Mouse (Mus musculus) C2C12 (cell line): ENCODE measurements around the gene Rab5if. TPM values are rescaled to one million over a fixed set of nuclear protein-coding genes. Genes with fewer than 3 reads are reported as not detected.
A peak's percentile ranks its signal among the peaks of the same experiment; 100 is the strongest.
"Not testable (repeated sequence)": the region's sequence is repeated elsewhere in the genome, so short reads cannot be mapped to it uniquely, and the experiment has no call there.

Experiments
- H3K27me3 ChIP-seq: one replicate; pipeline ENCODE4 v1.6.1; 2011; ENCODE audit not compliant: control insufficient read depth, insufficient read depth, insufficient read length
- H3K36me3 ChIP-seq: one replicate; pipeline ENCODE4 v1.6.1; 2011; ENCODE audit not compliant: control insufficient read depth, insufficient read depth
- H3K4me3 ChIP-seq: one replicate; pipeline ENCODE4 v1.5.1; 2011; ENCODE audit warnings: mild to moderate bottlenecking, control low read depth; ENCODE audit not compliant: poor library complexity, insufficient read depth, severe bottlenecking
- H3K79me2 ChIP-seq: one replicate; pipeline ENCODE4 v1.6.1; 2011; ENCODE audit not compliant: control insufficient read depth, insufficient read depth
- H3K79me3 ChIP-seq: one replicate; pipeline ENCODE4 v1.6.1; 2011; ENCODE audit warnings: low read depth, control low read depth
- H3ac ChIP-seq: one replicate; pipeline ENCODE3; 2011; ENCODE audit warnings: low read depth; ENCODE audit not compliant: control insufficient read depth, insufficient read length
- CEBPB ChIP-seq: IDR thresholded peaks from one replicate; pipeline ENCODE4 v1.6.1; 2011; ENCODE audit warnings: low read depth, mild to moderate bottlenecking, control low read depth, moderate library complexity
- CTCF ChIP-seq: IDR thresholded peaks from one replicate; pipeline ENCODE4 v1.5.1; 2011; ENCODE audit not compliant: control insufficient read depth, insufficient read depth, insufficient read length
- FOSL1 ChIP-seq: IDR thresholded peaks from one replicate; pipeline ENCODE4 v1.8.0; 2011; ENCODE audit warnings: mild to moderate bottlenecking, low read length; ENCODE audit not compliant: poor library complexity, insufficient read depth, severe bottlenecking
- MAX ChIP-seq: IDR thresholded peaks from one replicate; pipeline ENCODE4 v1.6.1; 2011; ENCODE audit warnings: mild to moderate bottlenecking, control low read depth
- MYOD1 ChIP-seq: IDR thresholded peaks from one replicate; pipeline ENCODE4 v1.6.1; 2011; ENCODE audit warnings: low read depth; ENCODE audit not compliant: control insufficient read depth, insufficient read length
- MYOG ChIP-seq: IDR thresholded peaks from one replicate; pipeline ENCODE4 v1.6.1; 2011; ENCODE audit not compliant: control insufficient read depth, insufficient read length; ENCODE audit errors: extremely low read depth
- USF1 ChIP-seq: IDR thresholded peaks from one replicate; pipeline ENCODE4 v1.6.1; 2011; ENCODE audit warnings: low read depth, mild to moderate bottlenecking, control low read depth, moderate library complexity
- polyA plus RNA-seq: library from polyadenylated mRNA; unstranded; fragments of >200 nt; fragmentation: generic; extraction: Trizol; gene quantifications from one replicate; pipeline ENCODE4 v1.2.1, GENCODE M21; 2012; ENCODE audit warnings: missing spikeins

Rab5if gene
- polyA plus RNA-seq, 1 experiment = 228 TPM

DNA sequence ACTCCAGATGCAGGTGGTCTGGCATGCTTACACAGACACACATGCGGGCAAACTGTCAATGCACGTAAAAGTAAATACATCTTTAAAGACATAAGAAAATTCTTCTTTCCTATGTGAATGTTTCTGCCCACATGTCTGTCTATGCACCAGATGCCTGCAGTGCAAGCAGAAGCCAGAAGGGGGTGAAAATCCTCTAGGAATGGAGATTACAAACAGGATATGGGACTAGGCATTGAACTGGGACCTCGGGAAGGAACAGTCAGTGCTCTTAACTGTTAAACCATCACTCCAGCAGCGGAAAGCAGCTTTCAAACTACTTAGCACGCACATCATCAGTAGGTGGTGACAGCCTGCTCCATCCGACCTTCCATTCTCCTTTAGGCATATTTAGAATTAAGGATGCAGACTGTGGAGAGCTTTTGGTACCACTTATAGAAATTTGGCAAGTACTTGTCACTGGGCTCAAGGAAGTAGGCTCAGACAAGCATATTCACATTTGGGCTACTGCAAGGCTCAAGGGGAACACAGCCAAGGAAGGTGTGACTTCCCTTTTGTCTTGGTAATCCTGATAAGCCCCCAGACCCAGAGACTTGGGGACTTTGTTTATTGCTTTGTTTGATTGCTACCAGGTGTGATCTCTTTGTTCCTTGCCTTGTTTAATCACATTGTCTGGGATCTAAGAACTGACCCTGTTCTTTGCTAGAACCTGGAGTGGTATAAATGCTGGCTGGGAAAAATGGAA is 42.2 kb downstream of the Rab5if start:
- peak; percentile 3 for TF ChIP-seq CTCF
- TF ChIP-seq USF1 = no peak
- no peaks in the 10 kb centered on the region for H3K79me2 ChIP-seq
- H3K4me3 ChIP-seq = no peak overlapping the region
- no peak overlapping the region for H3ac ChIP-seq
- no peaks in the 10 kb centered on the region for H3K36me3 ChIP-seq
- no peaks in the 10 kb centered on the region for H3K79me3 ChIP-seq
- H3K27me3 ChIP-seq = peaks cover 3% of the 10 kb centered on the region

DNA sequence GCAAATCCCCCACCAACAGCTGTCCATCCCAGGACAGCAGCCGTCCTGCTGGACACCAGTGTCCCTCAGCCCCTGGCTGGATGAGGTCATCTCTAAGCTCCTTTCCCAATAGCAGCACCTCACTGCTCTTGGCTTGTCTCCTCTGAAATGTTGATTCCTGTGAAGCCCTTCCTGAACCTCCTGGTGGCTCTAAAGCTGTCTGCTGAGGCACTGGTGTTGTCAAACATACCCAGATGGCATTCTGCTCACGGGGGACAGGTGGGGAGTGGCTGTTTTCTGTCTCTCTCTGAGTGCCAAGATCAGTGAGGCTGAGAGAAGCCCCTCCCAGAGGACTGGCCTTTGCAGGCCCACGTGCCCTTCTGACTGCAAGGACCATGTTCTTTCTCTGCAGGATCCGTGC is 43.0 kb downstream of the Rab5if start:
- H3K79me2 ChIP-seq, H3ac ChIP-seq, H3K4me3 ChIP-seq, H3K36me3 ChIP-seq, H3K27me3 ChIP-seq, H3K79me3 ChIP-seq: not testable (repeated sequence)

DNA sequence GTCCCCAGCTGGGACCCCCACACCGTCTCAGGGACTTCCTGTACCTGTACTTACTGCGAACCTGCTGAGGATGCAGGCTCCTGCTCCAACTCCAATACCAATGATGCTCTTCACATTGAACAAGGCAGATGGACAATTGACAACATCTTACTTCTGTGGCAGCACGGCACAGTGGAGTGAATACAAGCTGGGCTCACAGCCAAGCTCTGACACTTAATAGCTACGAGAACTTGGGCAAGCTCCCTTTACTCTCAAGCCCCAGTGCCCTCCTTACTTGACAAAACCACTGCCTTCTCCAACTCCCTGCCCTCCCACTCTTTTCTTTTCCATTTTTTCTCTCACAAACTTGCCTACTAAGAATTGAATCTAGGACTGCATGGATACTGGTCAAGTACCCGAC is 50.3 kb downstream of the Rab5if start:
- TF ChIP-seq MAX (no peak), MYOG (no peak), CEBPB (no peak), FOSL1 (no peak), MYOD1 (no peak), CTCF (no peak), USF1 (no peak)
- Histone ChIP-seq H3K79me2 (no peaks in the 10 kb centered on the region), H3K4me3 (no peak overlapping the region), H3K79me3 (no peaks in the 10 kb centered on the region), H3K36me3 (no peaks in the 10 kb centered on the region), H3K27me3 (no peaks in the 10 kb centered on the region), H3ac (no peak overlapping the region)

DNA sequence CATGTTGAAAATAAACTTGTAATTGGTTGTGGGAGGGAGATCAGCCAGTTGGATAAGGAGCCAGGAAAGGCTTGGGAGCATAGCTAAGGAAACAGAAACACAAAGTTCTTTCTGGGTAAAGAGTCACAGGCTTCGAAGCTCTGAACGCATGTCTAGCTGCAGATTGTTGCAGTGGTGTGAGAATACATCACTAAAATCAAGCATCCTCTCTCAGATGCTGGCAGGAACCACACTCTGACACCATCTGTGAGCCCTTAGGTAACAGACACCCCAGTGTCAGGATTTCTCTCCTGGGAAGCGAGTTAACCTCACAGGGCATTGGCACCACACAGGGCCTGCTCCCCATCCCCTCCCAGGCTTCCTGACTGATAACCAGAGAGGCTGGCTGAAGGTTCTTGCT is 52.6 kb downstream of the Rab5if start:
- Histone ChIP-seq H3K79me3 (no peaks in the 10 kb centered on the region), H3K79me2 (no peaks in the 10 kb centered on the region), H3K27me3 (no peaks in the 10 kb centered on the region), H3K4me3 (no peak overlapping the region), H3ac (no peak overlapping the region), H3K36me3 (no peaks in the 10 kb centered on the region)
- TF ChIP-seq CTCF (no peak), FOSL1 (no peak), MYOG (no peak), CEBPB (no peak), MAX (no peak), MYOD1 (no peak)

DNA sequence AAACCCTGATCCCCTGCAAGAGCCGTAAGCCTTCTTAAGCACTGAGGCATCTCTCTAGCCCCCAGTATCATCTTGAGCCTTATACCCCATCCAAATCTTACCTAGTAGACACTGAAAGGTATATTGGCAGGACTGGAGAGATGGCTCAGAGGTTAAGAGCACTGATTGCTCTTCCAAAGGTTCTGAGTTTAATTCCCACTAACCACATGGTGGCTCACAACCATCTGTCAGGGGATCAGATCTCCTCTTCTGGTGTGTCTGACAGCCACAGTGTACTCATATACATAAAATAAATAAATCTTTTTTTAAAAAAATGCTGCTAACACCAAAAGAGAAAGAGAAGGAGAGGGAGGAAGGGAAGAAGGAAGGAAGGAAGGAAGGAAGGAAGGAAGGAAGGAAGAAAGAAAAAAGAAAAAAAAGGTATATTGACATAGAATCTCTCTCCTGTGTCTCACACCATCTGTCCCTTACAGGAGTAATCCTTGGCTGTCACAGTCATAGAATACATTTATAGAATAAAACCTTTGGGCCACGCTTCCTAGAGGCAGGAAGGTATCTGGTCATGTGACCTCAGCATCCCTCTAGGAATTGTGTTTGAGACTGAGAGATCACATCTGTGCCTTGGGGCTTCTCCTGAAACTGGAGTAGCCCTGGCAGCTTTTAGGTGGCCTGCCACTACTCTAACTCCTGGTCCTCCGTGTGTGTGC is 53.6 kb downstream of the Rab5if start:
- Histone ChIP-seq H3ac (no peak overlapping the region), H3K36me3 (no peaks in the 10 kb centered on the region), H3K27me3 (no peaks in the 10 kb centered on the region), H3K79me2 (no peaks in the 10 kb centered on the region), H3K4me3 (no peak overlapping the region), H3K79me3 (no peaks in the 10 kb centered on the region)
- no peak for TF ChIP-seq FOSL1
- no peak for TF ChIP-seq MYOD1
- TF ChIP-seq CEBPB = no peak
- no peak for TF ChIP-seq MYOG
- TF ChIP-seq USF1 = no peak
- TF ChIP-seq CTCF = no peak
- no peak for TF ChIP-seq MAX

DNA sequence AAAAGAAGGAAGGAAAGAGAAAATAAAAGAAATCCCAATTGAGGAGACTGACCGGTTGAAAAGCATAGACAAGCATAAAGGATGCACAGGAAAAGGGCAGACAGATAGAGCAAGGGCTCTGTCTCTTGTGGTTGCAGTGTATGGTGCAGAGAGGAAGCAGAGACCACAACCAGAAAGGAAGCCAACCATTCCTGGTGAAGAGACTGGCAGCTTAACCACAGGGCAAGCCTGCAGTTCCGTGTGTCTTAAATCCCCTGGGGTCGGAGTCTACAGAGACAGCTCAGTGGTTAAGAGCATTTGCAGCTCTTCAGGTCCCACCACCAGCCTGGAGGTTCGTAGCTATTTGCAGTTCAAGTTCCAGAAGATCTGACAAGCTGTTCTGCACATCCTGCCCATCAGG is 55.6 kb downstream of the Rab5if start:
- H3K4me3 ChIP-seq = no peak overlapping the region
- no peaks in the 10 kb centered on the region for H3K79me3 ChIP-seq
- TF ChIP-seq MYOD1 (no peak), CTCF (no peak), MYOG (no peak), USF1 (no peak), CEBPB (no peak), FOSL1 (no peak), MAX (no peak)
- H3K36me3 ChIP-seq = no peaks in the 10 kb centered on the region
- no peak overlapping the region for H3ac ChIP-seq
- H3K27me3 ChIP-seq = no peaks in the 10 kb centered on the region
- H3K79me2 ChIP-seq = no peaks in the 10 kb centered on the region

DNA sequence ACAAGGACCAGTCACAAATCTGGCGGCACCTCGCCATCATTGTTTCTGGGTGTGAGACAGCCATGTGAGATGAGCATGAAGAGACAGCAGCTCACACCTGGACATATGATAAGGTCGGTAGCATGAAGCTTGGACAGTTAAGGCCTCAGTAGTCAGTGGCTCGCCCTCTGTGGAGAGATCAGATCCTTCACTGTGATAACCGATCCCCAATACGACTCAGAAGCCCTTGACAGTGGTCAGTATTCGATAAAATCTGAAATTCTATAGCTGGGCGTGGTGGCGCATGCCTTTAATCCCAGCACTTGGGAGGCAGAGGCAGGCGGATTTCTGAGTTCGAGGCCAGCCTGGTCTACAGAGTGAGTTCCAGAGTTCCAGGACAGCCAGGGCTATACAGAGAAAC is 56.3 kb downstream of the Rab5if start:
- not testable (repeated sequence) for H3K79me3 ChIP-seq, H3K36me3 ChIP-seq, H3K79me2 ChIP-seq, H3K4me3 ChIP-seq, H3K27me3 ChIP-seq, H3ac ChIP-seq
